Mouse (Mus musculus) liver, postnatal 0 days (tissue): ENCODE measurements at regions not wholly inside any gene's neighbourhood (a gene's known extent, or its start where the extent isn't known, plus 50 kb on each side); places are given as distances from the start of the nearest gene placed in this dataset.

Experiments
- ATAC-seq: fragments of 200-750 bp; cut with Nextera tagmentation; 2 replicates; pipeline ENCODE4 v1.8.0; 2017; ENCODE audit warnings: mild to moderate bottlenecking, moderate library complexity
- DNase-seq: peaks from one replicate; pipeline ENCODE4 v3.0.0-alpha.2; 2016
- H3K27ac ChIP-seq: fragments of 300-500 bp; sonication (generic); 2 replicates; pipeline ENCODE4 v1.5.1; 2014; ENCODE audit warnings: antibody characterized with exemption, moderate library complexity, mild to moderate bottlenecking, low read depth
- H3K27me3 ChIP-seq: fragments of 300-500 bp; sonication (generic); 2 replicates; pipeline ENCODE4 v1.6.1; 2014; ENCODE audit warnings: low read length, control low read depth, mixed read lengths; ENCODE audit not compliant: insufficient read depth
- H3K36me3 ChIP-seq: fragments of 300-500 bp; sonication (generic); replicated peaks from 2 replicates; pipeline ENCODE4 v1.6.1; 2014; ENCODE audit warnings: mild to moderate bottlenecking, control low read depth, low read length, moderate library complexity, mixed read lengths; ENCODE audit not compliant: insufficient read depth
- H3K4me1 ChIP-seq: fragments of 300-500 bp; sonication (generic); 2 replicates; pipeline ENCODE4 v1.6.1; 2014; ENCODE audit warnings: antibody characterized with exemption, mild to moderate bottlenecking, control low read depth; ENCODE audit not compliant: insufficient read depth
- H3K4me2 ChIP-seq: fragments of 300-500 bp; sonication (generic); 2 replicates; pipeline ENCODE4 v1.6.1; 2014; ENCODE audit warnings: low read depth, mild to moderate bottlenecking, low read length, moderate library complexity, mixed read lengths
- H3K4me3 ChIP-seq: fragments of 300-500 bp; sonication (generic); 2 replicates; pipeline ENCODE4 v1.5.1; 2014; ENCODE audit warnings: low read depth, low read length
- H3K9ac ChIP-seq: fragments of 300-500 bp; sonication (generic); replicated peaks from 2 replicates; pipeline ENCODE4 v1.6.1; 2014; ENCODE audit warnings: mild to moderate bottlenecking, moderate library complexity
- H3K9me3 ChIP-seq: fragments of 300-500 bp; sonication (generic); 2 replicates; pipeline ENCODE4 v1.6.1; 2016; ENCODE audit warnings: mild to moderate bottlenecking, control low read depth, low read length, mixed read lengths
- CTCF ChIP-seq: sonication (generic); IDR thresholded peaks from 2 replicates; pipeline ENCODE4 v1.5.1; 2016; ENCODE audit warnings: antibody characterized with exemption, low read depth
- EP300 ChIP-seq: IDR thresholded peaks from 2 replicates; pipeline ENCODE4 v1.6.1; 2016; ENCODE audit warnings: antibody characterized with exemption, low read depth, mild to moderate bottlenecking
- WGBS: fragments of 180-500 bp; shearing (Covaris S2); extraction: QIAGEN DNeasy Blood & Tissue Kit; methylation state at CpG from one replicate; pipeline ENCODE4 v1.1.7; 2014; ENCODE audit not compliant: insufficient replicate concordance; 5-methylcytosine and 5-hydroxymethylcytosine counted together

GRCm38 (mm10) chr4:68179551-68179950 lies 774.6 kb downstream of the Brinp1 start:
- DNase-seq (no peak), ATAC-seq (no peak)
- no peaks in the 10 kb centered on the region for H3K9me3 ChIP-seq
- WGBS, result 72% methylated on average over 4 of the region's 4 CpGs
- H3K9ac ChIP-seq, result no peak overlapping the region
- no peaks in the 10 kb centered on the region for H3K27me3 ChIP-seq
- H3K4me3 ChIP-seq, result no peak overlapping the region
- H3K36me3 ChIP-seq, result no peaks in the 10 kb centered on the region
- H3K4me2 ChIP-seq, result no peak overlapping the region
- no peak overlapping the region for H3K27ac ChIP-seq
- no peak for TF ChIP-seq CTCF
- TF ChIP-seq EP300, result no peak
- H3K4me1 ChIP-seq, result no peaks in the 10 kb centered on the region

DNA sequence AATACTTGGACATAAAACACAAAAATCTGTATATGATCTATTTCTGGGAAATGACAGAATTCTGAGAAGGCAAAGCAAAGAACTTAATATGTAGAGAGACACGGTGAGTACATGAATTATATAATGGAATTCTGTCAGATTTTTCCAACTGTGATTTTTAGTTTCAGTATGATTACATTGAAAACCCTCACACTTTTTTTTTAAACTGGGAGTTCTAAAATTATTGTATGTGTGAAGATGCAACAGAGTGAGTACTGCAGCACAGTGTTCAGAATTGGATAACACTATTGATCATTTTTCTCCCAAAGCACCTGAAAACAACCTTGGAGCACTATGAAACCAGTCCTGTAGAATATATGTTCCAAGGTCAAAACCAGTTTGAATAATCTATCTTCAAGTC lies 797.7 kb downstream of the Brinp1 start:
- Histone ChIP-seq H3K27ac (no peak overlapping the region), H3K4me2 (no peak overlapping the region), H3K4me3 (no peak overlapping the region), H3K9me3 (no peaks in the 10 kb centered on the region), H3K27me3 (no peaks in the 10 kb centered on the region), H3K4me1 (no peaks in the 10 kb centered on the region), H3K9ac (no peak overlapping the region), H3K36me3 (no peaks in the 10 kb centered on the region)
- ATAC-seq (no peak), DNase-seq (no peak)
- WGBS, result 80% methylated on average over 1 of the region's 1 CpGs
- no peak for TF ChIP-seq EP300
- no peak for TF ChIP-seq CTCF

- DNase-seq (no peak), ATAC-seq (no peak)
- no peak overlapping the region for H3K27ac ChIP-seq
- no peaks in the 10 kb centered on the region for H3K36me3 ChIP-seq
- H3K4me1 ChIP-seq, result no peaks in the 10 kb centered on the region
- H3K4me2 ChIP-seq, result no peak overlapping the region
- H3K4me3 ChIP-seq, result no peak overlapping the region
- 70% methylated on average over 5 of the region's 5 CpGs for WGBS
- H3K27me3 ChIP-seq, result no peaks in the 10 kb centered on the region
- TF ChIP-seq EP300, result no peak
- no peak for TF ChIP-seq CTCF
- no peaks in the 10 kb centered on the region for H3K9me3 ChIP-seq
- H3K9ac ChIP-seq, result no peak overlapping the region
Observed at GRCm38 (mm10) chr4:68148483-68149069, 805.6 kb downstream of the Brinp1 start.

DNA sequence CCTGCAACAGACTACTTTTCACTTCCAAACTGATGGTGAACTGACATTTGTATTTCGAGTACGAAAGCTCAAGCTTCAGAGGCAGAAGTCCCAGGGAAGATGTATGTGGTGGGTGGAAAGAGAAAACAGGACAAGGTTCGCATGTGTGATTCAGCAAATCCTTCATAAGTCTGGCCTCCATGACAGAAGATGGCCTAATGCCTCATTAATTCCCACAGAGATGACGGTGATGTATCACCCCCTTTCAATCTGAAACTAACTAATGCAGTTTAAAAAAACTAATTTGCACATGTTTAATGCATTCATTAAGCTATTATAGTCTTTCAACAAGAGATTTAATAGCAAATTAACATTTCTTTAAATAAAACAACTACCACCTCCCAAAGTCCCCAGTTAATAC lies 826.1 kb downstream of the Brinp1 start:
- Histone ChIP-seq H3K4me1 (no peaks in the 10 kb centered on the region), H3K4me3 (no peak overlapping the region), H3K9ac (no peak overlapping the region), H3K9me3 (no peaks in the 10 kb centered on the region), H3K4me2 (no peak overlapping the region), H3K27ac (no peak overlapping the region), H3K36me3 (no peaks in the 10 kb centered on the region), H3K27me3 (no peaks in the 10 kb centered on the region)
- 63% methylated on average over 4 of the region's 4 CpGs for WGBS
- ATAC-seq (no peak), DNase-seq (no peak)
- TF ChIP-seq EP300 (no peak), CTCF (no peak)

GRCm38 (mm10) chr4:68114502-68114901 lies 839.7 kb downstream of the Brinp1 start:
- Histone ChIP-seq H3K4me1 (no peaks in the 10 kb centered on the region), H3K9me3 (no peaks in the 10 kb centered on the region), H3K27ac (no peak overlapping the region), H3K9ac (no peak overlapping the region), H3K4me3 (no peak overlapping the region), H3K4me2 (no peak overlapping the region), H3K27me3 (no peaks in the 10 kb centered on the region), H3K36me3 (no peaks in the 10 kb centered on the region)
- TF ChIP-seq EP300 (no peak), CTCF (no peak)
- DNase-seq (no peak), ATAC-seq (no peak)

DNA sequence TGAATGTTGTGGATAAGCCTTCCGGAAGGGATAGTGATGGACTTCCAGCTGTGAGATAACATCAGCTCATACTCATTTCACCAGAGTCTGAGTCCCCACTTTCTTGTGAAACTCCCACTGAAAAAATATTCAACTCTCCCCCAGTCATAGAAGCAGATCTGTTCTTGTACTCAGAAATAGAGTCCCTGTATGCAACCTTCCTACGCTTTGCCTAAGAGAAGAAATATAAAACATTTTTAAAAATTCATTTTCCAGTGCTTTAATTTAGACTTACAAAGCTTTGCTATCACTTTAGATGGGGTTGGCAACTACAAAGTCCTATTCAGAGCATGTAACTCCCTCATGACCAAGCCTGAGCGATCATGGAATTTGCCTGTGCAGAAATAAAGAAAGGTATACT lies 868.9 kb downstream of the Brinp1 start:
- ATAC-seq, result no peak
- Histone ChIP-seq H3K27ac (no peak overlapping the region), H3K27me3 (no peaks in the 10 kb centered on the region), H3K4me3 (no peak overlapping the region), H3K4me2 (no peak overlapping the region), H3K9me3 (no peaks in the 10 kb centered on the region), H3K4me1 (no peaks in the 10 kb centered on the region), H3K9ac (no peak overlapping the region), H3K36me3 (no peaks in the 10 kb centered on the region)
- DNase-seq, result no peak
- 77% methylated on average over 3 of the region's 3 CpGs for WGBS
- TF ChIP-seq EP300 (no peak), CTCF (no peak)
